Mouse (Mus musculus): ENCODE measurements at regions not wholly inside any gene's neighbourhood (a gene's known extent, or its start where the extent isn't known, plus 50 kb on each side); places are given as distances from the start of the nearest gene placed in this dataset.

- no peak overlapping the region for H3K4me2 ChIP-seq
- H3K27ac ChIP-seq (replicated peaks) = no peak overlapping the region
- H3K4me1 ChIP-seq = no peaks in the 10 kb centered on the region
- H3K36me3 ChIP-seq = no peaks in the 10 kb centered on the region
- 79% methylated on average over 4 of the region's 4 CpGs for WGBS
- H3K9ac ChIP-seq (replicated peaks) = no peak overlapping the region
- no peak overlapping the region for H3K4me3 ChIP-seq (replicated peaks)
- H3K9me3 ChIP-seq (replicated peaks) = no peaks in the 10 kb centered on the region
- no peak for ATAC-seq (ENCODE audit: low FRiP score)
- no peaks in the 10 kb centered on the region for H3K27me3 ChIP-seq (replicated peaks)
Measured at GRCm38 (mm10) chr3:131771863-131772546, 207.4 kb downstream of the Papss1 start.

GRCm38 (mm10) chr3:131772593-131772992, 208.0 kb downstream of the Papss1 start:
- 61% methylated on average over 5 of the region's 5 CpGs for WGBS

GRCm38 (mm10) chr3:131775431-131775830, 210.9 kb downstream of the Papss1 start:
- H3K4me3 ChIP-seq (replicated peaks) = no peak overlapping the region
- H3K9ac ChIP-seq (replicated peaks) = no peak overlapping the region
- WGBS = 74% methylated on average over 4 of the region's 4 CpGs
- H3K36me3 ChIP-seq = no peaks in the 10 kb centered on the region
- H3K27ac ChIP-seq (replicated peaks) = no peak overlapping the region
- no peaks in the 10 kb centered on the region for H3K4me1 ChIP-seq
- ATAC-seq (ENCODE audit: low FRiP score) = no peak
- no peaks in the 10 kb centered on the region for H3K27me3 ChIP-seq (replicated peaks)
- no peak overlapping the region for H3K4me2 ChIP-seq
- H3K9me3 ChIP-seq (replicated peaks) = no peaks in the 10 kb centered on the region

More at GRCm38 (mm10) chr3:131772593-131772992, 208.0 kb downstream of the Papss1 start:
- no peak for ATAC-seq (ENCODE audit: low FRiP score)
- Histone ChIP-seq H3K9me3 (replicated peaks) (no peaks in the 10 kb centered on the region), H3K36me3 (no peaks in the 10 kb centered on the region), H3K4me1 (no peaks in the 10 kb centered on the region), H3K4me3 (replicated peaks) (no peak overlapping the region), H3K27me3 (replicated peaks) (no peaks in the 10 kb centered on the region), H3K4me2 (no peak overlapping the region), H3K27ac (replicated peaks) (no peak overlapping the region), H3K9ac (replicated peaks) (no peak overlapping the region)

GRCm38 (mm10) chr3:131776650-131777049, 212.1 kb downstream of the Papss1 start:
- H3K4me1 ChIP-seq = no peaks in the 10 kb centered on the region
- 77% methylated on average over 2 of the region's 2 CpGs for WGBS
- no peak overlapping the region for H3K4me2 ChIP-seq
- ATAC-seq (ENCODE audit: low FRiP score) = no peak
- no peaks in the 10 kb centered on the region for H3K27me3 ChIP-seq (replicated peaks)
- H3K36me3 ChIP-seq = no peaks in the 10 kb centered on the region
- H3K27ac ChIP-seq (replicated peaks) = no peak overlapping the region
- no peak overlapping the region for H3K9ac ChIP-seq (replicated peaks)
- H3K9me3 ChIP-seq (replicated peaks) = no peaks in the 10 kb centered on the region
- no peak overlapping the region for H3K4me3 ChIP-seq (replicated peaks)

GRCm38 (mm10) chr3:131779803-131780202, 215.2 kb downstream of the Papss1 start:
- ATAC-seq (ENCODE audit: low FRiP score) = no peak
- Histone ChIP-seq H3K27me3 (replicated peaks) (no peaks in the 10 kb centered on the region), H3K27ac (replicated peaks) (no peak overlapping the region), H3K9ac (replicated peaks) (no peak overlapping the region), H3K4me2 (no peak overlapping the region), H3K4me1 (no peaks in the 10 kb centered on the region), H3K4me3 (replicated peaks) (no peak overlapping the region), H3K36me3 (no peaks in the 10 kb centered on the region), H3K9me3 (replicated peaks) (no peaks in the 10 kb centered on the region)
- WGBS = 81% methylated on average over 7 of the region's 7 CpGs

DNA sequence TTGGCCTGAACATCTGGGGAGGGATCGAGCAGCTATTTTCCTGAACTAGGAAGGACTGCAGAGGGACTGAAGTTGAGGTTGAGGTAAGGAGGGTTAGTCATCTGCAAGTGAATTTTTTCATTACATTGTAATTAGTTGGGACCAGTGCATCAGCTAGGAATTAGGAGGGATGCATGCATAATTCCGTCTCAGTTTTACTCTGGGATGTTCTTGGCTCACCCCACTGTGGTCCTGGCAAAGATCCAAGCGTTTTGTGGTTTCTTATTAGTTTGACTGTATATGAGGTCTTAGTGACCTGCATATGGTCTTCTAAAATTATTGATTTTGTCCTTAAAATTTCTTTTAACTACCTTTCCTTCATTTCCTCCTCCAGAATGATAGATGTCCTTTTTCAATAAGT, 221.0 kb downstream of the Papss1 start:
- H3K27ac ChIP-seq (replicated peaks) = no peak overlapping the region
- H3K36me3 ChIP-seq = no peaks in the 10 kb centered on the region
- no peak overlapping the region for H3K4me3 ChIP-seq (replicated peaks)
- H3K9me3 ChIP-seq (replicated peaks) = no peaks in the 10 kb centered on the region
- no peaks in the 10 kb centered on the region for H3K27me3 ChIP-seq (replicated peaks)
- no peak overlapping the region for H3K9ac ChIP-seq (replicated peaks)
- no peak for ATAC-seq (ENCODE audit: low FRiP score)
- H3K4me2 ChIP-seq = no peak overlapping the region
- H3K4me1 ChIP-seq = no peaks in the 10 kb centered on the region
- 77% methylated on average over 3 of the region's 3 CpGs for WGBS

DNA sequence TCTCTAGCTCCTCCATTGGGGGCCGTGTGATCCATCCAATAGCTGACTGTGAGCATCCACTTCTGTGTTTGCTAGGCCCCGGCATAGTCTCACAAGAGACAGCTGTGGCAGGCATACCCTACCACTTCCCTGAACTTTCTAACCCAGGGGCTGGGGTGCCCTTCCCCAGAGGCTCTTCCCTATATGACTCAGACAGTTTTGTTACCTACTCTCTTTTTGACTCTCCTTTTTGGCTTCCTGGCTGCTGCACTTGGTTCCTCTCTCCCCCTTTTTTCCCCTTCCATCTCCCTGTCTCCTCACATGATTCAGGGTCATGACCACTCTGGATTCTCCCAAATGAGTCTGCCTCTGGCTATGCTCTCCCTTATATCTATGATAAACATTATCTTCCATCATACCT, 223.8 kb downstream of the Papss1 start:
- Histone ChIP-seq H3K4me1 (no peaks in the 10 kb centered on the region), H3K36me3 (no peaks in the 10 kb centered on the region), H3K27me3 (replicated peaks) (no peaks in the 10 kb centered on the region), H3K4me3 (replicated peaks) (no peak overlapping the region), H3K9me3 (replicated peaks) (no peaks in the 10 kb centered on the region), H3K4me2 (no peak overlapping the region), H3K27ac (replicated peaks) (no peak overlapping the region), H3K9ac (replicated peaks) (no peak overlapping the region)
- WGBS = 75% methylated on average over 1 of the region's 2 CpGs
- ATAC-seq (ENCODE audit: low FRiP score) = no peak

DNA sequence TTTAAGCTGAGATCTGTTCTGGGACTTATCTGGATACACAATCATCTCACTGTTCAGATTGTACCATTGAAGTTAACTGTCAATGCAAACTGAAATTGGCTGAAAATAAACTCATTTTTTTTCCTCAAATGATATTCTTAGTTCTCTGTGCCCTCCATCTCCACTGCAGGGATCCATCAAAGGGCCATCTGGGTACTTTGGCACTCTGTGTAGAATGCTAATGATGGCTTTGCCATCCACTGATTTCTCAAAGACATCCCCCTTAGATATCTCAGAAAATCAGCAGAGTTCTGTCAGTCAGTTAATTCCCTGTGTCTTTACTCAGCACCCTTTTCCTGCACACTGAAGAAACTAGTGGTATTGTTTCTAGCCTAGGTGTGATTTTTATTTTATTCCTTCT, 224.6 kb downstream of the Papss1 start:
- H3K27me3 ChIP-seq (replicated peaks) = no peaks in the 10 kb centered on the region
- no peaks in the 10 kb centered on the region for H3K4me1 ChIP-seq
- no peak overlapping the region for H3K27ac ChIP-seq (replicated peaks)
- no peaks in the 10 kb centered on the region for H3K36me3 ChIP-seq
- no peak for ATAC-seq (ENCODE audit: low FRiP score)
- H3K9ac ChIP-seq (replicated peaks) = no peak overlapping the region
- no peak overlapping the region for H3K4me2 ChIP-seq
- H3K9me3 ChIP-seq (replicated peaks) = no peaks in the 10 kb centered on the region
- H3K4me3 ChIP-seq (replicated peaks) = no peak overlapping the region

DNA sequence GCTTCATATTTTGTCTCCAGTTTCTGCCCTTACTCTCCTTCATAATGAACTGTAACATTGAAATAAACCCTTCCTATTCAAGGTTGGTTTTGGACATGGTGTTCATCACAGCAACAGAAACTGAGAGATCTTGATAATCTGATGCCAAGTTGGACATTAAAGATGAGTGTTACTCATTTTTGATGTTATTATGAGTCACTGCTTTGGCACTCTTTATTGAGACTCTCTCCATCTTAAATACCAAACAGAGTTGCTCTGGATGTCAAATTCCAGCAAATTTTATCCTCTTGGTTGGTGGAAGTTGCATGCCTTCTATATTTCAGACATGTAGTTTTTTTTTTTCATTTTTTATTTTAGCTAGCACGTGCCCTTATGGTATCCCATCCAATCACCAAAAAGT, 229.5 kb downstream of the Papss1 start:
- ATAC-seq (ENCODE audit: low FRiP score) = no peak
- Histone ChIP-seq H3K4me1 (no peaks in the 10 kb centered on the region), H3K27ac (replicated peaks) (no peak overlapping the region), H3K9me3 (replicated peaks) (no peaks in the 10 kb centered on the region), H3K4me3 (replicated peaks) (no peak overlapping the region), H3K36me3 (no peaks in the 10 kb centered on the region), H3K9ac (replicated peaks) (no peak overlapping the region), H3K27me3 (replicated peaks) (no peaks in the 10 kb centered on the region), H3K4me2 (no peak overlapping the region)
- 83% methylated on average over 1 of the region's 1 CpGs for WGBS

GRCm38 (mm10) chr3:131795108-131796005, 230.8 kb downstream of the Papss1 start:
- no peak overlapping the region for H3K4me2 ChIP-seq
- no peak for ATAC-seq (ENCODE audit: low FRiP score)
- H3K27ac ChIP-seq (replicated peaks) = no peak overlapping the region
- H3K27me3 ChIP-seq (replicated peaks) = no peaks in the 10 kb centered on the region
- no peak overlapping the region for H3K4me3 ChIP-seq (replicated peaks)
- no peaks in the 10 kb centered on the region for H3K9me3 ChIP-seq (replicated peaks)
- WGBS = 61% methylated on average over 10 of the region's 10 CpGs
- no peaks in the 10 kb centered on the region for H3K4me1 ChIP-seq
- no peaks in the 10 kb centered on the region for H3K36me3 ChIP-seq
- no peak overlapping the region for H3K9ac ChIP-seq (replicated peaks)

GRCm38 (mm10) chr3:131799774-131800173, 235.2 kb downstream of the Papss1 start:
- no peaks in the 10 kb centered on the region for H3K4me1 ChIP-seq
- H3K27ac ChIP-seq (replicated peaks) = no peak overlapping the region
- no peaks in the 10 kb centered on the region for H3K27me3 ChIP-seq (replicated peaks)
- H3K9ac ChIP-seq (replicated peaks) = no peak overlapping the region
- no peak overlapping the region for H3K4me3 ChIP-seq (replicated peaks)
- WGBS = 75% methylated on average over 4 of the region's 4 CpGs
- ATAC-seq (ENCODE audit: low FRiP score) = no peak
- no peaks in the 10 kb centered on the region for H3K9me3 ChIP-seq (replicated peaks)
- H3K36me3 ChIP-seq = no peaks in the 10 kb centered on the region
- no peak overlapping the region for H3K4me2 ChIP-seq

DNA sequence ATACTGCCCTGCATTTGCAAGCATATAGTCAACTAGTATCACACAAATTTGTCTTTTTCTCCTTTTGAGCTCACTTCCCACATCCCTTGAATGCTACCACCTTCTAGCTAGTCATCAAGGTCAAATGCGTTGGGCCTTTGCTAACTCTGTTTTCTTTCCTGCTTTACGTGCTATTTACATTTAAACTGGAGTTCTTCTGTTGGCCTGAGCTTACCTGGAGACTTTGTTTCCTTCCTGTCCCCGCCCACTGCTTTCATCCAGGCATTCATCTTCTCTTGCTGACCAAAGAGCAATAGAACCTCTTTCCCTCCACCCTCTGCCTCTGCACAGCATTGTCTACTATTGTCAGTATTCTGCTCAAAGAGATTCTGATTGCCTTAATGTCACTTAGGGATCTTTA, 237.0 kb downstream of the Papss1 start:
- Histone ChIP-seq H3K4me2 (no peak overlapping the region), H3K9ac (replicated peaks) (no peak overlapping the region), H3K4me1 (no peaks in the 10 kb centered on the region), H3K27ac (replicated peaks) (no peak overlapping the region), H3K9me3 (replicated peaks) (no peaks in the 10 kb centered on the region), H3K27me3 (replicated peaks) (no peaks in the 10 kb centered on the region), H3K4me3 (replicated peaks) (no peak overlapping the region), H3K36me3 (no peaks in the 10 kb centered on the region)
- ATAC-seq (ENCODE audit: low FRiP score) = no peak
- 74% methylated on average over 3 of the region's 3 CpGs for WGBS
